Mouse (Mus musculus) liver, postnatal 0 days (tissue): Measurements from ENCODE around the gene Hoxa7. TPM values are rescaled to one million over a fixed set of nuclear protein-coding genes. Genes with fewer than 3 reads are reported as not detected.

ENCODE experiments used
- ATAC-seq: fragments of 200-750 bp; cut with Nextera tagmentation; 2 replicates; pipeline ENCODE4 v1.8.0; 2017; ENCODE audit warnings: mild to moderate bottlenecking, moderate library complexity
- DNase-seq: peaks from one replicate; pipeline ENCODE4 v3.0.0-alpha.2; 2016
- H3K27ac ChIP-seq: fragments of 300-500 bp; sonication (generic); 2 replicates; pipeline ENCODE4 v1.5.1; 2014; ENCODE audit warnings: antibody characterized with exemption, moderate library complexity, mild to moderate bottlenecking, low read depth
- H3K27me3 ChIP-seq: fragments of 300-500 bp; sonication (generic); 2 replicates; pipeline ENCODE4 v1.6.1; 2014; ENCODE audit warnings: low read length, control low read depth, mixed read lengths; ENCODE audit not compliant: insufficient read depth
- H3K36me3 ChIP-seq: fragments of 300-500 bp; sonication (generic); replicated peaks from 2 replicates; pipeline ENCODE4 v1.6.1; 2014; ENCODE audit warnings: mild to moderate bottlenecking, control low read depth, low read length, moderate library complexity, mixed read lengths; ENCODE audit not compliant: insufficient read depth
- H3K4me1 ChIP-seq: fragments of 300-500 bp; sonication (generic); 2 replicates; pipeline ENCODE4 v1.6.1; 2014; ENCODE audit warnings: antibody characterized with exemption, mild to moderate bottlenecking, control low read depth; ENCODE audit not compliant: insufficient read depth
- H3K4me2 ChIP-seq: fragments of 300-500 bp; sonication (generic); 2 replicates; pipeline ENCODE4 v1.6.1; 2014; ENCODE audit warnings: low read depth, mild to moderate bottlenecking, low read length, moderate library complexity, mixed read lengths
- H3K4me3 ChIP-seq: fragments of 300-500 bp; sonication (generic); 2 replicates; pipeline ENCODE4 v1.5.1; 2014; ENCODE audit warnings: low read depth, low read length
- H3K9ac ChIP-seq: fragments of 300-500 bp; sonication (generic); replicated peaks from 2 replicates; pipeline ENCODE4 v1.6.1; 2014; ENCODE audit warnings: mild to moderate bottlenecking, moderate library complexity
- H3K9me3 ChIP-seq: fragments of 300-500 bp; sonication (generic); 2 replicates; pipeline ENCODE4 v1.6.1; 2016; ENCODE audit warnings: mild to moderate bottlenecking, control low read depth, low read length, mixed read lengths
- CTCF ChIP-seq: sonication (generic); IDR thresholded peaks from 2 replicates; pipeline ENCODE4 v1.5.1; 2016; ENCODE audit warnings: antibody characterized with exemption, low read depth
- EP300 ChIP-seq: IDR thresholded peaks from 2 replicates; pipeline ENCODE4 v1.6.1; 2016; ENCODE audit warnings: antibody characterized with exemption, low read depth, mild to moderate bottlenecking
- WGBS: fragments of 180-500 bp; shearing (Covaris S2); extraction: QIAGEN DNeasy Blood & Tissue Kit; methylation state at CpG from one replicate; pipeline ENCODE4 v1.1.7; 2014; ENCODE audit not compliant: insufficient replicate concordance; 5-methylcytosine and 5-hydroxymethylcytosine counted together
- polyA plus RNA-seq: library from polyadenylated mRNA; unstranded; fragments of >200 nt; fragmentation: Nextera tagmentation; extraction: Ambion mirVana; gene quantifications from 2 replicates; pipeline ENCODE4 v1.2.1, GENCODE M21; 2015

Gene Hoxa7
- polyA plus RNA-seq: 0.39 and 0.50 TPM in 2 replicates

- Histone ChIP-seq H3K9me3 (no peaks in the 10 kb centered on the region), H3K27me3 (peaks cover 100% of the 10 kb centered on the region), H3K9ac (peak within 1 kb of the TSS; percentile 59), H3K4me2 (peak within 1 kb of the TSS; percentile 90), H3K4me1 (peaks cover 15% of the 10 kb centered on the region), H3K27ac (no peak within 1 kb of the TSS), H3K36me3 (no peaks in the 10 kb centered on the region), H3K4me3 (peak within 1 kb of the TSS; percentile 58)
- WGBS: 1% methylated on average over 46 of the region's 46 CpGs
- DNase-seq (peak; percentile 86), ATAC-seq (peak; percentile 86)
- TF ChIP-seq CTCF (peak; percentile 96), EP300 (no peak)
Measured at GRCm38 (mm10) chr6:52221337-52221992, at the start of gene Hoxa7. Gene Hoxa7 (minus strand): TSS chr6:52221854.

GRCm38 (mm10) chr6:52270494-52271480 is 49.1 kb upstream of the Hoxa7 start:
- 0 out of 2 replicates have a peak, but pooled peaks cover 3% of the 10 kb centered on the region for H3K4me1 ChIP-seq
- ATAC-seq: no peak
- peak; percentile 47 for DNase-seq
- no peak overlapping the region for H3K9ac ChIP-seq
- no peak overlapping the region for H3K4me2 ChIP-seq
- TF ChIP-seq EP300 (no peak), CTCF (peak; percentile 67)
- H3K9me3 ChIP-seq: no peaks in the 10 kb centered on the region
- WGBS: 9% methylated on average over 23 of the region's 23 CpGs
- no peak overlapping the region for H3K27ac ChIP-seq
- no peaks in the 10 kb centered on the region for H3K36me3 ChIP-seq
- peaks cover 95% of the 10 kb centered on the region for H3K27me3 ChIP-seq
- no peak overlapping the region for H3K4me3 ChIP-seq

GRCm38 (mm10) chr6:52268756-52269155 is 47.1 kb upstream of the Hoxa7 start:
- Histone ChIP-seq H3K27ac (no peak overlapping the region), H3K4me2 (no peak overlapping the region), H3K9ac (no peak overlapping the region), H3K9me3 (no peaks in the 10 kb centered on the region), H3K36me3 (no peaks in the 10 kb centered on the region), H3K4me3 (no peak overlapping the region), H3K4me1 (0 out of 2 replicates have a peak, but pooled peaks cover 3% of the 10 kb centered on the region), H3K27me3 (peaks cover 95% of the 10 kb centered on the region)
- DNase-seq: no peak
- no peak for TF ChIP-seq CTCF
- TF ChIP-seq EP300: no peak
- no peak for ATAC-seq
- 9% methylated on average over 3 of the region's 3 CpGs for WGBS

GRCm38 (mm10) chr6:52268341-52268740 is 46.7 kb upstream of the Hoxa7 start:
- no peak overlapping the region for H3K4me2 ChIP-seq
- no peaks in the 10 kb centered on the region for H3K9me3 ChIP-seq
- H3K9ac ChIP-seq: no peak overlapping the region
- DNase-seq (no peak), ATAC-seq (no peak)
- no peak overlapping the region for H3K4me3 ChIP-seq
- 11% methylated on average over 7 of the region's 7 CpGs for WGBS
- TF ChIP-seq CTCF (no peak), EP300 (no peak)
- 0 out of 2 replicates have a peak, but pooled peaks cover 3% of the 10 kb centered on the region for H3K4me1 ChIP-seq
- H3K36me3 ChIP-seq: no peaks in the 10 kb centered on the region
- no peak overlapping the region for H3K27ac ChIP-seq
- H3K27me3 ChIP-seq: peaks cover 95% of the 10 kb centered on the region

- DNase-seq (no peak), ATAC-seq (no peak)
- Histone ChIP-seq H3K27me3 (peaks cover 95% of the 10 kb centered on the region), H3K27ac (no peak overlapping the region), H3K36me3 (no peaks in the 10 kb centered on the region), H3K4me3 (no peak overlapping the region), H3K4me2 (no peak overlapping the region), H3K4me1 (0 out of 2 replicates have a peak, but pooled peaks cover 3% of the 10 kb centered on the region), H3K9me3 (no peaks in the 10 kb centered on the region), H3K9ac (no peak overlapping the region)
- WGBS: 12% methylated on average over 3 of the region's 3 CpGs
- TF ChIP-seq EP300 (no peak), CTCF (no peak)
Measured at GRCm38 (mm10) chr6:52267691-52268090, 46.0 kb upstream of the Hoxa7 start.

- Histone ChIP-seq H3K4me3 (no peak overlapping the region), H3K9ac (no peak overlapping the region), H3K27me3 (peaks cover 95% of the 10 kb centered on the region), H3K4me1 (peaks cover 3% of the 10 kb centered on the region; the same call in 1 of the 2 replicates), H3K9me3 (no peaks in the 10 kb centered on the region), H3K4me2 (no peak overlapping the region), H3K27ac (no peak overlapping the region), H3K36me3 (no peaks in the 10 kb centered on the region)
- DNase-seq: no peak
- TF ChIP-seq EP300: no peak
- TF ChIP-seq CTCF: no peak
- 20% methylated on average over 5 of the region's 5 CpGs for WGBS
- no peak for ATAC-seq
Measured at GRCm38 (mm10) chr6:52267221-52267620, 45.6 kb upstream of the Hoxa7 start.
